Mouse (Mus musculus): ENCODE results near the gene Pld5.

GRCm38 (mm10) chr1:175988448-175988847 is 286.7 kb downstream of the Pld5 start:
- TF ChIP-seq CTCF (IDR thresholded peaks at IDR 0.05; ENCODE audit: borderline replicate concordance, extremely low read depth, insufficient read depth, insufficient read length) = no peak
- TF ChIP-seq POLR2A (IDR thresholded peaks at IDR 0.05; ENCODE audit: borderline replicate concordance, extremely low read depth, insufficient read depth, insufficient read length, poor library complexity, severe bottlenecking) = no peak

All from brain, embryonic 14.5 days (tissue).